Mouse (Mus musculus) stomach, postnatal 0 days (tissue): ENCODE results near the gene Clk3. TPM values are rescaled to one million over a fixed set of nuclear protein-coding genes. Genes with fewer than 3 reads are reported as not detected.

ENCODE experiments used
- ATAC-seq: fragments of 200-750 bp; cut with Nextera tagmentation; 2 replicates; pipeline ENCODE4 v1.8.0; 2017; ENCODE audit not compliant: low FRiP score, low TSS enrichment
- DNase-seq: peaks from one replicate; pipeline ENCODE4 v3.0.0-alpha.2; 2016; ENCODE audit warnings: low spot score
- H3K27ac ChIP-seq: fragments of 300-500 bp; sonication (generic); replicated peaks from 2 replicates; pipeline ENCODE4 v1.5.1; 2014; ENCODE audit warnings: mild to moderate bottlenecking, control low read depth
- H3K27me3 ChIP-seq: fragments of 300-500 bp; sonication (generic); 2 replicates; pipeline ENCODE4 v1.6.1; 2014; ENCODE audit warnings: low read length; ENCODE audit not compliant: control insufficient read depth, insufficient read depth
- H3K36me3 ChIP-seq: fragments of 300-500 bp; sonication (generic); 2 replicates; pipeline ENCODE4 v1.6.1; 2014; ENCODE audit warnings: low read length, mixed read lengths; ENCODE audit not compliant: control insufficient read depth, insufficient read depth
- H3K4me1 ChIP-seq: fragments of 300-500 bp; sonication (generic); replicated peaks from 2 replicates; pipeline ENCODE4 v1.6.1; 2014; ENCODE audit warnings: antibody characterized with exemption; ENCODE audit not compliant: control insufficient read depth, insufficient read depth
- H3K4me2 ChIP-seq: fragments of 300-500 bp; sonication (generic); replicated peaks from 2 replicates; pipeline ENCODE4 v1.6.1; 2014; ENCODE audit warnings: low read depth, mild to moderate bottlenecking, control low read depth, moderate library complexity
- H3K4me3 ChIP-seq: fragments of 300-500 bp; sonication (generic); 2 replicates; pipeline ENCODE4 v1.5.1; 2014; ENCODE audit warnings: low read depth, low read length, control low read depth
- H3K9ac ChIP-seq: fragments of 300-500 bp; sonication (generic); 2 replicates; pipeline ENCODE4 v1.6.1; 2014; ENCODE audit warnings: mild to moderate bottlenecking, low read length, control low read depth, mixed read lengths
- H3K9me3 ChIP-seq: fragments of 300-500 bp; sonication (generic); 2 replicates; pipeline ENCODE4 v1.6.1; 2016; ENCODE audit warnings: low read length; ENCODE audit not compliant: control insufficient read depth
- CTCF ChIP-seq: IDR thresholded peaks from 2 replicates; pipeline ENCODE4 v1.5.1; 2016; ENCODE audit warnings: antibody characterized with exemption, low read depth, mild to moderate bottlenecking, moderate library complexity
- EP300 ChIP-seq: optimal IDR thresholded peaks from 2 replicates; pipeline ENCODE3; 2016; ENCODE audit warnings: antibody characterized with exemption
- WGBS: fragments of 180-500 bp; shearing (Covaris S2); extraction: QIAGEN DNeasy Blood & Tissue Kit; methylation state at CpG from one replicate; pipeline ENCODE4 v1.1.7; 2014; 5-methylcytosine and 5-hydroxymethylcytosine counted together
- polyA plus RNA-seq: library from polyadenylated mRNA; unstranded; fragments of >200 nt; fragmentation: Nextera tagmentation; extraction: Ambion mirVana; gene quantifications from 2 replicates; pipeline ENCODE4 v1.2.1, GENCODE M21; 2015

The Clk3 gene
- polyA plus RNA-seq, 1 experiment from 2014 or later = 29.4 TPM

DNA sequence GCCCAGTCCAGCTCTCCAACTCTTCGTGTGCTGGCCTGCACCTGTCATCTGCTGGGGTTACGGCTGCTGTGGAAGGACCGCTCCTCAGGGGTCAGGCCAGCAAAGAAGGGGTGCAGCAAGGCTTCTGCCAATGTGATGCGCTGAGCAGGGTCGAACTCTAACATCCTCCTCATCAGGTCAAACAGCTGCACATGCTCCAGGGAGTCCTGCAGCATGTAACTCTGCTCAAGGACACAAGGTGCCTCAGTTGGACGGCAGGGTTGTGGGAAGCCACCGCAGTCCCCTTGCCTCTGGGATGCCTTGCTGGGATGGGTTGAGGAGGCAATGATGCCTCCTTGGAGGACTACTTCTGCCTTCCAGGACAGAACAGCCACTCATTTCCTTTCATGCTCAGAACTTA is 14.8 kb downstream of the Clk3 start:
- no peak overlapping the region for H3K4me2 ChIP-seq
- H3K9me3 ChIP-seq = no peaks in the 10 kb centered on the region
- no peak overlapping the region for H3K4me3 ChIP-seq
- no peak overlapping the region for H3K27ac ChIP-seq
- peaks cover 74% of the 10 kb centered on the region for H3K36me3 ChIP-seq
- 80% methylated on average over 7 of the region's 7 CpGs for WGBS
- no peak for ATAC-seq
- no peak overlapping the region for H3K9ac ChIP-seq
- TF ChIP-seq EP300 (no peak), CTCF (no peak)
- H3K27me3 ChIP-seq = no peaks in the 10 kb centered on the region
- H3K4me1 ChIP-seq = no peaks in the 10 kb centered on the region
- DNase-seq = no peak

DNA sequence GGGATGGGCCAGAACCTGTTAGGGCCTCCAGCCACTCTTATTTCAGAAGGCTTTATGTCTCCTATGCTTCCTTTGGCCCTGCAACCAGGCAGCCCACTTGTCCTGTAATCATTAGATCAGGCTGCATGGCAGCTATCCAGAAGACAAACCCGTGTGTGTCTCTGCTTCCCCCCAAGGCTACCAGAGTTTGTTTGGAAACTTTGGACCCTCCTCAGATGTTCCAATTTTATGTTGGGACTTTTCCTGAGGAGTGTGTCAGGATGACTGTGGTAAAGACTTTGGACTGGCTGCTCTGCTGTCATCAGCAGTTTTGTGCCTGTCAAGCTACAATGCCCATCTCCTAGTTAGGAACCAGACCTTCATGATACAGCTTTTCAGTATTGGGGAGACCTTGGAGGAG is 16.8 kb downstream of the Clk3 start:
- no peaks in the 10 kb centered on the region for H3K9me3 ChIP-seq
- no peaks in the 10 kb centered on the region for H3K4me1 ChIP-seq
- no peak overlapping the region for H3K4me2 ChIP-seq
- H3K27me3 ChIP-seq = no peaks in the 10 kb centered on the region
- TF ChIP-seq CTCF = no peak
- TF ChIP-seq EP300 = no peak
- no peak overlapping the region for H3K9ac ChIP-seq
- 37% methylated on average over 1 of the region's 1 CpGs for WGBS
- ATAC-seq (no peak), DNase-seq (no peak)
- H3K27ac ChIP-seq = no peak overlapping the region
- H3K4me3 ChIP-seq = no peak overlapping the region
- H3K36me3 ChIP-seq = peaks cover 62% of the 10 kb centered on the region

DNA sequence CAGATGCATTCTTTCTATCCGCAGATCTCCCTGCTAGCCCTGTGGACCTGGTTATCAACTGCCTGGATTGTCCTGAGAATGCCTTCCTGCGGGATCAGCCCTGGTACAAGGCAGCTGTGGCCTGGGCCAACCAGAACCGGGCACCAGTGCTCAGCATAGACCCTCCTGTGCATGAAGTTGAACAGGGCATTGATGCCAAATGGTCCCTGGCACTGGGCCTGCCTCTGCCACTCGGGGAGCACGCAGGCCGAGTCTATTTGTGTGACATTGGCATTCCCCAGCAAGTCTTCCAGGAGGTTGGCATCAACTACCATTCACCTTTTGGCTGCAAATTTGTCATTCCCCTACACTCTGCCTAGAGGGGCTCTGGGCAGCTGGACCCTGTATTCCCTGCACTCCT is 17.5 kb downstream of the Clk3 start:
- H3K4me2 ChIP-seq = no peak overlapping the region
- H3K9me3 ChIP-seq = no peaks in the 10 kb centered on the region
- DNase-seq (no peak), ATAC-seq (no peak)
- TF ChIP-seq EP300 = no peak
- TF ChIP-seq CTCF = no peak
- H3K27ac ChIP-seq = no peak overlapping the region
- WGBS = 89% methylated on average over 6 of the region's 6 CpGs
- peaks cover 55% of the 10 kb centered on the region for H3K36me3 ChIP-seq
- no peaks in the 10 kb centered on the region for H3K4me1 ChIP-seq
- no peak overlapping the region for H3K4me3 ChIP-seq
- no peak overlapping the region for H3K9ac ChIP-seq
- H3K27me3 ChIP-seq = no peaks in the 10 kb centered on the region

DNA sequence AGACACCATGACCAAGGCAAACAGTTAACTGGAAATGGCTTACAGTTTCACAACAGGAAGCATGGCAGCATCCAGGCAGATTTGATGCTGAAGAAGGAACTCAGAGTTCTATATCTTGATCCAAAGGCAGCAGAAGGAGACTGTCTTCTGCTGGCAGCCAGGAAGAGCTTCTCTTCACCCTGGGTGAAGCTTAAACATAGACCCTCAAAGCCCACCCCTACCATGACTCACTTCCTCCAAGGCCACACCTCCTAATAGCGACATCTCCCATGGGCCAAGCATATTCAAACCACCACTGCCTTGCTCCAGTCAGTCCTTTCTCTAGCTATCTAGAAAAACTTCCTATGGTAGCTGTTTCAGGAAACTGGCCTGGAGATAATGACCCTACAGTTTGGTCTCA is 18.6 kb downstream of the Clk3 start:
- Histone ChIP-seq H3K9ac (no peak overlapping the region), H3K36me3 (peaks cover 46% of the 10 kb centered on the region), H3K27ac (no peak overlapping the region), H3K27me3 (no peaks in the 10 kb centered on the region), H3K9me3 (no peaks in the 10 kb centered on the region), H3K4me2 (no peak overlapping the region), H3K4me3 (no peak overlapping the region), H3K4me1 (no peaks in the 10 kb centered on the region)
- no peak for DNase-seq
- ATAC-seq = no peak
- no peak for TF ChIP-seq EP300
- no peak for TF ChIP-seq CTCF
- WGBS = 58% methylated on average over 1 of the region's 1 CpGs

DNA sequence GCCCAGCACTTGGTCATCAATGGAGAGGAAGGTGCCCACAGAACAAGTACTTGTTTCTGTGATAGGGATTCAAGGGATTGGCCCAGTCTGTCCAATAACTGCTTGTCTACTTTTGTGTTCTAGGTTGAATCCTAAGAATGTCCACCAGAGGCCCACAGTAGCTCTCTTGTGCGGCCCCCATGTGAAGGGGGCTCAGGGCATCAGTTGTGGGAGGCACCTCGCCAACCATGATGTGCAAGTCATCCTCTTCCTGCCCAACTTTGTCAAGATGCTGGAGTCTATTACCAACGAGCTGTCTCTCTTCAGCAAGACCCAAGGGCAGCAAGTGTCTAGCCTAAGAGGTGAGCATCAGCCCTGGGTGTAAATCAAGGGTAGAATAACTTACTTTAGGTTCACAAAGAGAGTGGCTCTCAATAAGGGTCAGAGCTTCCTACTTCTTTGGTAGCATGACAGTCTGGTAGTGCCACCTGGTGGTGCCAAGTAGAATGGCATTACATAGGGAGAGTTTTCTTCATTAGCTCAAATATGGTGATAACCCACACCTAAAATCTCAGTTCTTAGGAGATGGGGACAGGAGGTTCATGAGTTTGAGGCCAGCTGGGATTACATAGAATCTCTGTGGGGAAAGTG is 21.1 kb downstream of the Clk3 start:
- H3K9ac ChIP-seq = no peak overlapping the region
- peaks cover 33% of the 10 kb centered on the region for H3K36me3 ChIP-seq
- H3K27ac ChIP-seq = no peak overlapping the region
- H3K4me2 ChIP-seq = no peak overlapping the region
- no peaks in the 10 kb centered on the region for H3K9me3 ChIP-seq
- no peaks in the 10 kb centered on the region for H3K4me1 ChIP-seq
- DNase-seq (peak; percentile 45), ATAC-seq (no peak; the same call in 1 of the 2 replicates)
- 73% methylated on average over 3 of the region's 3 CpGs for whole genome bisulfite sequencing
- TF ChIP-seq CTCF (peak; percentile 96), EP300 (no peak)
- H3K4me3 ChIP-seq = no peak overlapping the region
- no peaks in the 10 kb centered on the region for H3K27me3 ChIP-seq

DNA sequence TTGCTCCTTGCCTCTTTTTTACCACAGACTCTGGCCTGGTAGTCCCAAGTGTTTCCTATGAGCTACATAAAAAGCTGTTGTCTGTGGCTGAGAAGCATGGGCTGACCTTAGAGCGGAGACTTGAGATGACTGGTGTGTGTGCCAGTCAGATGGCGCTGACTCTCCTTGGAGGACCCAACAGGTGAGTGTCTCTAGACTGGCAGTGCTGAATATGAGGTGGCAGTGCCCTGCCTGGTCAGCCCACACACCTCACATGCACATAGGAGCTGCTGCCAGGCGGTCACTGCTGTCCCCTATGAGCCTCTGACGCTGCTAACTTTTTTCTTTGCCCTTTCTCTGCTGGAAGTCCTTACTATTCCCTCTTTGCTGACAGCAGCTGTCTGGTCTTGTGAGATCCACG is 25.8 kb downstream of the Clk3 start:
- ATAC-seq = no peak
- no peaks in the 10 kb centered on the region for H3K27me3 ChIP-seq
- H3K4me2 ChIP-seq = no peak overlapping the region
- no peak overlapping the region for H3K4me3 ChIP-seq
- WGBS = 87% methylated on average over 5 of the region's 5 CpGs
- no peak for DNase-seq
- no peak overlapping the region for H3K9ac ChIP-seq
- H3K27ac ChIP-seq = no peak overlapping the region
- H3K9me3 ChIP-seq = no peaks in the 10 kb centered on the region
- H3K4me1 ChIP-seq = no peaks in the 10 kb centered on the region
- no peak for TF ChIP-seq EP300
- no peak for TF ChIP-seq CTCF
- H3K36me3 ChIP-seq = peaks cover 9% of the 10 kb centered on the region; the same call in 1 of the 2 replicates
